Mouse (Mus musculus) brain, embryonic 18.5 days (tissue): ENCODE data around the gene Arfip2.

Experiments used
- DNase-seq: peaks from one replicate; pipeline ENCODE4 v3.0.0-alpha.2; 2012; ENCODE audit warnings: low read depth, low spot score

Gene Arfip2

GRCm38 (mm10) chr7:105640233-105640893 lies at the start of gene Arfip2, which contains the start of gene Gm45799:
Arfip2 (minus strand) TSS chr7:105640416.
Gm45799 (plus strand) TSS chr7:105640552.
- peak; percentile 96 for DNase-seq

DNA sequence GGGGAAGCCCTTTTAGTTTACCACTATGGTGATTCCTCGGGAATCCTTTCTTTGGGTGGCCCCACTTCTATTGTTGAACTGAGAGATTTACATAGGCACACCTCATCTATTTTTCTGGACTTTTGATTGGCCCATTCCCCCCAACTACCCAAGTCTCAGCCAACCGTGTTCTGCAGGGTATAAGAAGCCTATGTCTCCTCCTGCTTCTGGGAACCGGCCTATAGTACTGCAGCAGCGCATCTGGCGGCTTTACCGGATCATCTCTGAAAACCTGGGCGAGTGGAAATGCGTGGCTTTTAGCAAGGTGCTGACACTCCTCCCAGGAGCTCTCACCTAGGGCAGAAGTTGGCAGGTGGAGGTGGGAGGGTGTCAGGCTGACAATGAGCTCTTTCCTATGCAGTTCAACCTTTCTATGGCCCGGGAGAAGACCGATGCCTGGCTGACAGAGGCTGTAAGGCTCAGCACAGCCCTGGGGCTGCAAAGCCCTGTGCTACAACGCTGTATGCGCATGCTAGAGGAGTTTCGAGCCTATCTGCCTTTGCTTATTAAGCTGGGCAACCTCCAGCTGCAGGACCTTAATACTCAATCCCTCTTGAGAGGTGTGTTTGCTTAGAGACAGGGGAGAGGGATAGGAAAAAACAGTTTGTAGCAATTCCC lies 45.5 kb upstream of the Arfip2 start:
- no peak for DNase-seq

DNA sequence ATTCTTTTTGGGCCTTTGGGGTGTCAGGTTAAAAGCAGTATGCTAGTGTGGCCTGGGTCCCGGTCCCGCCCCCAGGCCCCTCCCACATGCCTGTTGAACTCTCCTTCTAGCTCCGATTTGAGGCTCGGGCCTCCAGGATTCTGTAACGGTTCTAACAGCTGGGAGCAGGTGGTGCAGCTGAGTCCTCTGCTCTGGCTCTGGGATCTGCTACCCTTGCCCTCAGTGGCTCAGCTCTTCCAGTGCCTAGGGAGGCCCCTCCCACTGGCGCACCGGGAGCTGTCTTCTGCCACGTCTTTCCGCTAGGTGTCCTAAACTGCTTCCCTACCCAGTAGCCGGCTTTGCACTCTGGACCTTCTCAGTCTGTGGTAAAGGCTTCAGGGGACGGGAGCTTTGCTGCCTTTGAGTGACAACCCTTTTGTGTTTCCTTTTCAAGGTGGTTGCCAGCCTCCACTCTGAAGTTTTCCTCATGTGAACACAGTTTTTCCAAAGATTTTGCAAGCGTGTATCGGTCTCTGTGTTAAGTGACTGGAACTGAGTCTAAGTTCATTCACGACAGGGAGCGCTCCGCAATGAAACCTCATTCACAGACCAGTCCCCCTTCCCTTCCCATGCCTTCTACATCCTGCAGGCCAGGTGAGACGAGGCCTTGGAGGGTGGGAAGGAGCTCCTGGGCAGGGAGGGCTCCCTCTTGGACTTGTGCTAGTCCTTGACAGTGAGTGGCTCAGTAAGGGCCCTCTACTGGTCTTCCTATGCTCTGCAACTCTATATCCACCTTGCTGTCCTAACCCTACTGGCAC lies 10.6 kb upstream of the Arfip2 start, which contains the start of gene Dnhd1:
TSS of gene Dnhd1 (plus strand) at position 189 of the 797 bp plus-strand sequence.
- DNase-seq: no peak

- no peak for DNase-seq
Measured at GRCm38 (mm10) chr7:105641936-105642335, 1.7 kb upstream of the Arfip2 start.

- no peak for DNase-seq
Measured at GRCm38 (mm10) chr7:105640894-105641255, 659 bp upstream of the Arfip2 start.

DNA sequence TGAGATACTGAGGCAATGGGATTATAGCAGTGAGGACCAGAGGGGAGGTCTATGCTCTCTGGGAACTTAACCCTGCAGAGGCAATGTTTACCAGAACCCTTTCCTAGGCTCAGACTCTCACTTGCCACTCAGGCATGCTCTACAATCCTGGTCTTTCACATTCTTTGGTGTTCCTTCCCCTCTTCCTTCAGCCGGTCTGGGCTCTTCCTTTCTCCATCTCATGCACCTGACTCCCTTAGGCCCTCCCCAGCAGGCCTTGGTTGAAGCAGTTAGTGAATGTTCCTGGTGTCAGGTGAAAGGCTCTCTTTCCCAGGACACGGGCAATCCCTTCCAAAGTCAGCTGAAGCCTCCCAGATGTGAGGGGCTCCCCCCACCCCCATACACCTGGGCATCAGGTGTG lies 460 bp downstream of the Arfip2 start, which contains the start of gene Timm10b:
TSS of gene Timm10b (plus strand) at position 301 of the 400 bp plus-strand sequence.
- DNase-seq: no peak

GRCm38 (mm10) chr7:105639304-105639703 lies 912 bp downstream of the Arfip2 start:
- DNase-seq: no peak

GRCm38 (mm10) chr7:105638776-105639175 lies 1.4 kb downstream of the Arfip2 start:
- DNase-seq: no peak

- DNase-seq: no peak
Measured at GRCm38 (mm10) chr7:105635726-105636125, 4.5 kb downstream of the Arfip2 start.

- no peak for DNase-seq
Measured at GRCm38 (mm10) chr7:105634272-105634920, 5.8 kb downstream of the Arfip2 start.

DNA sequence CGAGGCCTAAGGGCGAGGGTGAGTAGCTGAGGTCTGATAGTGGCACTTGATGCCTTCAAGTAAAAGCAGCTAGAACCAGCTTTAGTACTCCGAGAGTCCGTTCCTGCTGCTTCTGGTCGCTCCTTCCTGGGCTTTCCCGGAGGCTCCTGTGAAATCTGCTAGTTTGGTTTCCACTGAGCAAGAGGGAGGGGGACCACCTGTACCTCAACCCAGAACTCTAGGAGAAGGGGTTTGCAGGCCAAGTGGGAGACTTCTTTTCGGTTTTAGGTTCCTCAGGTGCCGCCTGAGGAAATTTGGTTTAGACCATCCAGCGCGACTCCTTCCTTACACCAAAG lies 6.4 kb downstream of the Arfip2 start:
- no peak for DNase-seq

GRCm38 (mm10) chr7:105633127-105633800 lies 7.0 kb downstream of the Arfip2 start, which contains the start of gene Trim3:
Trim3 (minus strand) TSS chr7:105633571.
- peak; percentile 71 for DNase-seq

DNA sequence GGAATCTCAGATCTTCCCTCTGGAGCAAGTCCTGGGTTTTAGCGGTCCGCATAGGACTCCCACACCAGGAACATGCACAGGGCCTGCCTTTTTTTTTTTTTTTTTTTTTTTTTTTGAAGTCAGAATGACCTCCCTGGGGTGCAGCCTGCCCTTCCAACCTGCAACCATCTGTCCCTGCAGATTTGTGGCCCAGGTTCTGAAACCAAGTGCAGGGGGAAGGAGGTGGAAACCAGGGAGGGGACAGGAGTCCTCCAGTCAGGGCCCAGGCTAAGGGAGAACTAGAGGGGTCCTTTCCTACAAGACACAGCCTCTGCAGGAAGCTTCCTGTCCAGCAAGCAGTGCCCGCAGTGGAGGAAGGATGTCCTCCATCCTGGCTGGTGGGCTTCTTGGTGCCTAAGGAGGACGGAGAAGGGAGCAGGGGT lies 7.7 kb downstream of the Arfip2 start:
- DNase-seq: no peak

DNA sequence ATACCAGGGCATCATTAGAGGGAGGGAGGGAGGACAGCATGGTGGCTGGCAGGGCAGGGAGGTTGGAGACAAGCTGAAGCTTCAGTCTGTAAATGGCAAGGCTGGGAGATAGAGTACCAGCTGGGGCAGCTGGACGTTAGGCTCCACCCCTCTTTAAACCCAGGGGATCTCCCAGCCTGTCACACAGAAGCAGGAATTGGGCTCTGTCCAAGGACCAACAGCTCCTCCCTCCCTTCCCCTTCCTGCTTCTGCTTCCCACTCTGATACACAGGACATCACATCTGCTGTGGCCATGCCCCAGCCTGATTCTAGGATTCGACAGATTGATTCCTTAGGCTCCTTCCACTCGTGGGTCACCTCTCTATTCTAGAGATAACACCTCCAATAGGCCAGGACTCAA lies 11.6 kb downstream of the Arfip2 start:
- no peak for DNase-seq

- no peak for DNase-seq
Measured at GRCm38 (mm10) chr7:105625397-105625796, 14.8 kb downstream of the Arfip2 start.

GRCm38 (mm10) chr7:105621646-105622292 lies 18.4 kb downstream of the Arfip2 start:
- no peak for DNase-seq

DNA sequence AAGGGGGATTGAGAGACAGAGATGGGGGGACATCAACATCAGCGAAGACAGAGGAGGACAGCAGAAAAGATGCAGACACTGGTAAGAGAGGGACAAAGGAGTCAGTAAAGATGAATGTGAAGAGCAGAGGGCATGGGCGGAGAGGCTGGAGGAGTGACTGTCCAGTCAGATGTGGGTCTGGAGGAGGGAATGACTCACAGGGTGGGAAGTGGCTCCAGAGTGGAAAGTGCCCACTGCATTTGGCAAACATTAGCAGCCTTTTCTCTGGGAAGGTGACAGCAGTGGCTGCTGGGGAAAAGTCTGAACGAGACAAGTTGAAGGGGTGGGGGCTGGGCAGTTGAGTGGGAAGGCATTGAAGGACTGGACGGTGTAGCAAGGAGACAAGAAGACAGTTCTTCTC lies 19.2 kb downstream of the Arfip2 start:
- no peak for DNase-seq

DNA sequence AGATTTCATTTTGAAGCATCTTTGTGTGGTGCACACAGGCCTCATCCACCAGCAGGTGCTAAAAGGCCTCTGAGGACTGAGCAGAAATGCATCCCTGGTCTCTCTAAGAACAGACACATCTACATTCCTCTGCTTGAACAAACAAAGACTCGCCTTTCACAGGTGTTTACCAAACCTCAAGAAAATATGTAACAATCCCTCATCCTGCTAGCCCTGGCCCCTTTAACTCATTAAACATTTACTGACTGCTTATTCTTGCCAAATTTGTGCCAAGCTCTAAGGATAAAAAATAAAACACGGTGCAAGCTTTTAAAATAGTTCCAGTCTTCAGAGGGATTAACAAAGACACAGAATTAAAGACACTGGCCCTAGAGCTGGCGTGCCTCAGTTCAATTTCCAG lies 20.5 kb downstream of the Arfip2 start:
- DNase-seq: no peak

DNA sequence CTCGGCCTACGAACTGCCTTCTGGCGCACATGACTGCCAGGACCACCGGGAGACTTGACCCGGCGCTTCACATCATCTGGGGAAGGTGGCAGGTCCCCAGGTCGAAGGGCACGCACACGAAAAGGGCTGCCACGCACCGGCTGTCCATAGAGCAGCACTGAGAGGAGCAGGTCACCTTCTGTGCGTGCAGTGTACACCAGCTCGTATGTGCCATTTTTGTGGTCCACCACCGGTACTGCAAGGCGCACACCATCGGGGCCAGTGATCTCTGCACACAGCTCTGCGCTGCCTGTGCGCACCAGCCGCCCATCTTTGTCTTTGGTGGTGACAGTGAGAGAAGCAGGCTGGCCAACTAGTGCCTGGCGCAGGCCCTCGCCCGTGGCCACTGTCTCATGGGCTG lies 22.4 kb downstream of the Arfip2 start:
- DNase-seq: no peak

- no peak for DNase-seq
Measured at GRCm38 (mm10) chr7:105616561-105616960, 23.7 kb downstream of the Arfip2 start.

DNA sequence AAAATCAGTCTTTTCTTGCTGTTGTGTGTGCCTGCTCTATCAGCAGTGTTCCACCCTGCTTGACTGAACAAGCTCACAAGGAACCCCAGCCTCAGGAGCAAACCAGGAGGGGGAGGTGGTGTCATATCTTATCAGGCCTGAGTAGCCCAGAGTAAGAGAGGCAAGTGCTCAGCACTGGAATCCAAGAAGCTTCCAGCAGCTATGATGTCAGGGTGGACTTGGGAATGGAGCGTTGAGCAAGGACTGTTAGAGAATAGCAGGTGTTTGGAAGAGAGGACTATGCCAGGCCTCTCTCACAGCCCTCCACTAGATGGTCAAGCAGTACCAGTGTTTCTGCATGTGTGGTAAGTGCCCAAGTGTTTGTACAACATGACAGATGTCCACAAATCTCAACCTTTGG lies 24.5 kb downstream of the Arfip2 start:
- no peak for DNase-seq
